Mouse (Mus musculus) myocyte (in vitro differentiated cells): ENCODE measurements around the gene Kntc1. TPM values are rescaled to one million over a fixed set of nuclear protein-coding genes. Genes with fewer than 3 reads are reported as not detected.

Experiments used
- H3K27me3 ChIP-seq: one replicate; pipeline ENCODE4 v1.6.1; 2011; ENCODE audit not compliant: control insufficient read depth, insufficient read depth, insufficient read length
- H3K36me3 ChIP-seq: one replicate; pipeline ENCODE4 v1.6.1; 2011; ENCODE audit not compliant: control insufficient read depth, insufficient read depth
- H3K4me2 ChIP-seq: one replicate; pipeline ENCODE4 v1.6.1; 2011; ENCODE audit warnings: low read depth, control low read depth
- H3K4me3 ChIP-seq: one replicate; pipeline ENCODE4 v1.5.1; 2011; ENCODE audit warnings: mild to moderate bottlenecking, control low read depth, moderate library complexity
- H3K79me2 ChIP-seq: one replicate; pipeline ENCODE4 v1.6.1; 2011; ENCODE audit not compliant: control insufficient read depth, insufficient read depth
- H3ac ChIP-seq: one replicate; pipeline ENCODE4 v1.6.1; 2011; ENCODE audit not compliant: control insufficient read depth, insufficient read length
- CEBPB ChIP-seq: IDR thresholded peaks from 2 replicates; pipeline ENCODE4 v1.6.1; 2011; ENCODE audit warnings: mild to moderate bottlenecking, moderate library complexity; ENCODE audit not compliant: poor library complexity, insufficient read depth, severe bottlenecking
- E2F4 ChIP-seq: IDR thresholded peaks from one replicate; pipeline ENCODE4 v1.6.1; 2011; ENCODE audit warnings: mild to moderate bottlenecking, control low read depth, moderate library complexity; ENCODE audit not compliant: insufficient read depth
- MAX ChIP-seq: IDR thresholded peaks from one replicate; pipeline ENCODE4 v1.6.1; 2011; ENCODE audit warnings: low read depth, mild to moderate bottlenecking, control low read depth
- MYOD1 ChIP-seq, 3 experiments: IDR thresholded peaks; one replicate each; pipeline ENCODE4 v1.6.1; 2011; ENCODE audit warnings: control low read depth in 2 of 3, low read depth in 2 of 3, mild to moderate bottlenecking in 2 of 3, moderate library complexity in 1 of 3; ENCODE audit not compliant: insufficient read length in 2 of 3, control insufficient read depth in 1 of 3
- MYOG ChIP-seq, 3 experiments: IDR thresholded peaks; one replicate each; pipeline ENCODE4 v1.6.1; 2011; ENCODE audit warnings: control low read depth in 2 of 3, low read depth in 2 of 3, mild to moderate bottlenecking in 2 of 3; ENCODE audit not compliant: insufficient read length in 2 of 3, control insufficient read depth in 1 of 3, insufficient read depth in 1 of 3
- POLR2A ChIP-seq: IDR thresholded peaks from one replicate; pipeline ENCODE4 v1.6.1; 2011; ENCODE audit warnings: low read depth, mild to moderate bottlenecking, control low read depth, moderate library complexity; ENCODE audit not compliant: insufficient read length
- POLR2AphosphoS2 ChIP-seq: IDR thresholded peaks from one replicate; pipeline ENCODE4 v1.6.1; 2011; ENCODE audit warnings: low read depth, control low read depth; ENCODE audit not compliant: insufficient read length
- REST ChIP-seq: IDR thresholded peaks from one replicate; pipeline ENCODE4 v1.6.1; 2011; ENCODE audit warnings: mild to moderate bottlenecking, control low read depth, moderate library complexity; ENCODE audit not compliant: insufficient read depth, insufficient read length
- SRF ChIP-seq: IDR thresholded peaks from one replicate; pipeline ENCODE4 v1.6.1; 2011; ENCODE audit warnings: low read depth; ENCODE audit not compliant: control insufficient read depth, insufficient read length
- TCF12 ChIP-seq: IDR thresholded peaks from one replicate; pipeline ENCODE4 v1.6.1; 2011; ENCODE audit warnings: mild to moderate bottlenecking, control low read depth; ENCODE audit not compliant: poor library complexity, insufficient read depth, severe bottlenecking
- TCF3 ChIP-seq: IDR thresholded peaks from one replicate; pipeline ENCODE4 v1.6.1; 2011; ENCODE audit warnings: low read depth, control low read depth; ENCODE audit not compliant: insufficient read length
- USF1 ChIP-seq: IDR thresholded peaks from one replicate; pipeline ENCODE4 v1.6.1; 2011; ENCODE audit warnings: low read depth, mild to moderate bottlenecking, control low read depth, moderate library complexity
- polyA plus RNA-seq: library from polyadenylated mRNA; unstranded; fragments of >200 nt; fragmentation: generic; extraction: Trizol; gene quantifications from one replicate; pipeline ENCODE4 v1.2.1, GENCODE M21; 2012; ENCODE audit warnings: missing spikeins

The Kntc1 gene
- polyA plus RNA-seq, 1 experiment, result 6.5 TPM

- H3ac ChIP-seq, result no peak overlapping the region
- TF ChIP-seq TCF12 (no peak), REST (no peak), POLR2AphosphoS2 (no peak), MYOG (IDR thresholded peaks at IDR 0.05; ENCODE audit: control insufficient read depth in 1 of 3, insufficient read depth in 1 of 3, insufficient read length in 2 of 3, low read depth in 2 of 3) (no peak), TCF3 (no peak)
- H3K27me3 ChIP-seq, result no peaks in the 10 kb centered on the region
- no peak overlapping the region for H3K4me3 ChIP-seq
- no peak overlapping the region for H3K4me2 ChIP-seq
- no peaks in the 10 kb centered on the region for H3K36me3 ChIP-seq
- H3K79me2 ChIP-seq, result no peaks in the 10 kb centered on the region
Measured at GRCm38 (mm10) chr5:123834836-123835235, 85.3 kb downstream of the Kntc1 start.

DNA sequence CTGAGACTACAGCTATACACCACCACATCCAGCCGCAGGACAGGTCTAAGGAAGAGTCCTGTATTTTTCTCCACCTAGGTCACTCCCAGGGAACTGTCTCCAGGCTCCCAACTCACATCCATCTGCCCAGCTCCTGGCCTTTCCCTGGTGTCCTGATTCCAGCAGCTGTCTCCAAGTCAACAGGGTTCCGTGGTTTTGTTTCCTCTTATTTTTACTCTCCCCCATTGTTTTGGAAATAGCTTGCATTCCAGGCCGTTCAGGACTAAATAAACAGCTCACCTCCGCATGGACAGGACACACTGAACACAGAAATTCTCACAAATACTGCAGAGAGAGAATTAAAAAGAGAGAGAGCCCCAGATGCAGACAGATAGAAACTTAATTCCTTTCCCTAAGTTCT lies 87.9 kb downstream of the Kntc1 start:
- no peak overlapping the region for H3ac ChIP-seq
- H3K27me3 ChIP-seq, result no peaks in the 10 kb centered on the region
- H3K4me3 ChIP-seq, result no peak overlapping the region
- no peak overlapping the region for H3K4me2 ChIP-seq
- H3K79me2 ChIP-seq, result no peaks in the 10 kb centered on the region
- TF ChIP-seq MYOD1 (IDR thresholded peaks at IDR 0.05; ENCODE audit: control insufficient read depth in 1 of 3, insufficient read length in 2 of 3, low read depth in 2 of 3), result no peak
- no peak for TF ChIP-seq REST
- no peak for TF ChIP-seq MAX
- H3K36me3 ChIP-seq, result no peaks in the 10 kb centered on the region

DNA sequence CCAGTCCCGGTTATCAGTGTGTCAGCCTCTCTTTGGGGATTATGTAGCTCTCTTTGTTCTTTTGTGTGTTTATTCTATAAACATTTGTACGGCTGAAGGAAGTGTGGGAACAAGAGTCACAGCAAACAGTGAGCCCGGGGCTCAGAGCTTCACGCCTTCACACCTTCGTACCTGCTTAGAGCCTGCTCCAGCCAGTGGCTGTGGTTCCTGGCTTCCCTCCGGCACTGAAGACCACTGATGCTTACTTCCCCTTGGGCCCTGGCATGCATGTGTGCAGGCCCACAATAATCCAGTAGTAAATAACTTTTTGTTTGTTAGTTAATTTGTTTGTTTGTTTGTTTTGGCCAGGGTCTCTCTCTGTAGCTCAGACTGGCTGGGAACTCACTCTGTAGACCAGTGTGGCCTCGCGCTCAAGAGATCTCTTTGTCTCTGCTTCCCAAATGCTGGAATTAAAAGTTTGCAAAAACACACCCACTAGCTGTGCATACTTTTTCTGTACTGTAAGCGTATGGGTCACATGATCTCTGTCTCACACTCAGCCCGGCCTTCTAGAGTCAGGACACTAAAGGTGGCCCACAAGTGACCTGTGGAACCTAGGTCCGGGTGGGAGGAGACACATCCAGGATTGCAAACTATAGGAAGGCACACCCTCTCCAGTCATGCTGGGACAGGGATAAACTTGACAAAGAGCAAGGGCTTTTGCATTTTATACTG lies 92.9 kb downstream of the Kntc1 start:
- Histone ChIP-seq H3K4me2 (no peak overlapping the region), H3K79me2 (no peaks in the 10 kb centered on the region), H3K27me3 (no peaks in the 10 kb centered on the region), H3K36me3 (no peaks in the 10 kb centered on the region), H3ac (no peak overlapping the region), H3K4me3 (no peak overlapping the region)
- TF ChIP-seq CEBPB (no peak), POLR2A (no peak), TCF3 (no peak)

GRCm38 (mm10) chr5:123842935-123843282 lies 93.4 kb downstream of the Kntc1 start:
- no peaks in the 10 kb centered on the region for H3K79me2 ChIP-seq
- TF ChIP-seq TCF12 (no peak), POLR2A (no peak), CEBPB (no peak), MYOD1 (IDR thresholded peaks at IDR 0.05; ENCODE audit: control insufficient read depth in 1 of 3, insufficient read length in 2 of 3, low read depth in 2 of 3) (no peak), USF1 (no peak), TCF3 (no peak), E2F4 (no peak), SRF (no peak), POLR2AphosphoS2 (no peak), MAX (no peak), REST (no peak), MYOG (IDR thresholded peaks at IDR 0.05; ENCODE audit: control insufficient read depth in 1 of 3, insufficient read depth in 1 of 3, insufficient read length in 2 of 3, low read depth in 2 of 3) (no peak)
- H3K4me2 ChIP-seq, result no peak overlapping the region
- no peaks in the 10 kb centered on the region for H3K36me3 ChIP-seq
- H3K27me3 ChIP-seq, result no peaks in the 10 kb centered on the region
- H3ac ChIP-seq, result no peak overlapping the region
- H3K4me3 ChIP-seq, result no peak overlapping the region

- H3K4me3 ChIP-seq, result no peak overlapping the region
- H3K27me3 ChIP-seq, result no peaks in the 10 kb centered on the region
- no peak overlapping the region for H3K4me2 ChIP-seq
- TF ChIP-seq USF1 (no peak), POLR2AphosphoS2 (no peak), TCF3 (no peak), POLR2A (no peak), MYOG (IDR thresholded peaks at IDR 0.05; ENCODE audit: control insufficient read depth in 1 of 3, insufficient read depth in 1 of 3, insufficient read length in 2 of 3, low read depth in 2 of 3) (no peak), TCF12 (no peak), MYOD1 (IDR thresholded peaks at IDR 0.05; ENCODE audit: control insufficient read depth in 1 of 3, insufficient read length in 2 of 3, low read depth in 2 of 3) (no peak), CEBPB (no peak), SRF (no peak), E2F4 (no peak)
- no peaks in the 10 kb centered on the region for H3K36me3 ChIP-seq
- no peaks in the 10 kb centered on the region for H3K79me2 ChIP-seq
- H3ac ChIP-seq, result no peak overlapping the region
Measured at GRCm38 (mm10) chr5:123843816-123844215, 94.3 kb downstream of the Kntc1 start.
